Mouse (Mus musculus) CH12F3 (cell line): ENCODE measurements around the gene Aqp11.

ENCODE experiments used
- in situ Hi-C: fragments of 300-500 bp; cut with MboI; formaldehyde crosslinking; loops from 2 replicates; pipeline ENCODE4 v1.14.3; 2020; ENCODE audit warnings: low sequenced_read_pairs

Aqp11 gene

DNA sequence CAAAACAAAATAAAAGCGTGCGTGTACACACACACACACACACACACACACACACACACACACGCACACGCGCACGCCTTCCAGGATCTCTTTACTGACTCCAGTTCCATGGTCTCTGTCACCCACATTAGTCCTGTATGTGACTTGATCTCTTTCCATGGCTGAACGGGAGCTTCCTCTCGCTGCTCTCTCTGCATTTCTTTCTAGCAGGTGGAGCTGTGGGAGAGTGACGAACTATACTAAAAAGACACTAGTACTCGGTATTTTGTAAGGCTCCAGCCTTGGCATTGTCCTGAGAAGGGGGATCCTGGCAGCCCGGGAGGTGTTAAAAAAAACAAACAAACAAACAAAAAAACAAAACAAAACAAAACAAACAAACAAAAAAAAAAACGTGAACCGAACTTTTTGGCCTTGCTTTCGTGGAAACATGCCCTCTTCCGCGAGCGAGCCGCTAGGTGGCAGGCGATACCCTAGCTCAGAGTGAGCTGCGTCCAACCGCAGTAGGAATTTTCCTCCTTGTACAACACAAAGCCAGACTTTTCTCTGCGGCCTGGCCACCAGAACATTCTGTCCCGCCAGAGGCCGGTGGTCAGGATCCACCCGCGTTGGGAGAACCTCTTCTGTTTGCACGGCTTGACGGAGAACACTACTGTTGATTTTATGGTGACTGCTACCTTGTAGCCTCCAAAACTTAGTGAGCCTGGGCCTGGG is 9.9 kb upstream of the Aqp11 start:
- in situ Hi-C loops, result no loop called here

DNA sequence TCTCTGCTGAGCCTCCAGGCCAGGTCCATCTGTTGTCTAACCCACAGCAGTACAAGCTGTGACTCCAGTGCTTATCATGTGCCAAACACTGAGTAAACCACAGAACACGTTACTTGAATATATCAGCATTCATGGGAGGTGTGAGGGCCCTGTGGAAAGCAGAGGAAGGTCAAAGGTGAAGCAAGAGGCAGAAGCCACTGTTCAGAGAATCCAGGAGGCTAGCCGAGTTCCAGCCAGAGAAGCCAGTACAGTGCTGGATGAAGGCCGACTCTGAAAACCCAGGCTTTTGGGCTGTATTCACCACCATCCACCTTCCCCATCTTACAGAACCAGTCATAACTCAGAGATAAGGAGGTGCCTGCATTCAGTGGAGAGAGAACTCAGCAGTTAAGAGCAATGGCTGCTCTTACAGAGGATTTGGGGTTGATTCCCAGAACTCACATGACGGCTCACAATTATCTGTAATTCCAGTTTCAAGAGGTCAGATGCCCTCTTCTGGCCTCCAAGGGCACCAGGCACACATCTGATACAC is 9.2 kb upstream of the Aqp11 start:
- in situ Hi-C loops, result no loop called here

DNA sequence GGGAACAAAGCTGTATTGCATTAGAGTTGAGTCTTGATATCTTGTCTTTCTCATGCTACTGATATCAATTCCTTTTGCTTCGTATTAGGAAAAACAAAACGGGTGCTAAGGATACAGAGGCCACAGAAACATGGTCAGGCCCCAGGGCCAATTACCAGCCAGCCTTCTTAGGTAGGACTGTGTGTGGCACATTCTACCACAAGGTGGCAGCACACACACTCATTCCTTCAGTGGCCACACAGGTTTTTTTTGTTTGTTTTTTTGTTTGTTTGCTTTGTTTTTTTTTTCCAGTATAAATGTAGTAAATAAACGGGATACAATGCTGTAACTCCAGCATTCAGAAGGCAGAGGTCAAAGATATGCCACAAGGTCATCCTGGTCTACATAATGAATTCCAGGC is 7.2 kb upstream of the Aqp11 start:
- in situ Hi-C loops, result no loop called here

DNA sequence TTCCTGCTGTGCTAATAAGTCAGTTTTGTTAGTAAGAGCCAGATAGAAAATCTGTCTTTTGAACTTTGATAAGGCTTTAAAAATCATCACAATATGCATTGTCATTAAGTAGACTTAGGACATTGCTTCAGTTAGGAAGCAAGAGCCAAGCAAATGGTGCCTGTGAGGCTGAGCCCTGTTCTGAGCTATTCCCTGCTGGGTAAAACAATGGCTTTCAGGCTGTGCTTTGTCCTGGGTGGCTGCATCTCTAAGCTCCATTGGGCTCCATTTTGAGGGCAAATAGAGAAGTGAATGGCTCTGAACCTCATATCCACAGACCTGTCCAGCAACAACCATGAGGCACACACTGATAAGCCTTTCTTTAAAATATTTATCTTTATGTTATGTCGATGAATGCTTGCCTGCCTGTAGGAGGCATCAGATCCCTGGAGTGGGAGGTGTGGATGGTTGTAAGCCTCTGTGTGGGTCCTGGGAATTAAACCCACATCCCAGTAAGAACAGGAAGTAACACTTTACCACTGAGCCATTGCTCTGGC is 3.7 kb upstream of the Aqp11 start:
- in situ Hi-C loops, result no loop called here

- in situ Hi-C loops, result no loop called here
These were observed 2.9 kb upstream of the Aqp11 start for GRCm38 (mm10) chr7:97740948-97741347.

GRCm38 (mm10) chr7:97737256-97737637 is 842 bp downstream of the Aqp11 start:
- in situ Hi-C loops, result no loop called here

DNA sequence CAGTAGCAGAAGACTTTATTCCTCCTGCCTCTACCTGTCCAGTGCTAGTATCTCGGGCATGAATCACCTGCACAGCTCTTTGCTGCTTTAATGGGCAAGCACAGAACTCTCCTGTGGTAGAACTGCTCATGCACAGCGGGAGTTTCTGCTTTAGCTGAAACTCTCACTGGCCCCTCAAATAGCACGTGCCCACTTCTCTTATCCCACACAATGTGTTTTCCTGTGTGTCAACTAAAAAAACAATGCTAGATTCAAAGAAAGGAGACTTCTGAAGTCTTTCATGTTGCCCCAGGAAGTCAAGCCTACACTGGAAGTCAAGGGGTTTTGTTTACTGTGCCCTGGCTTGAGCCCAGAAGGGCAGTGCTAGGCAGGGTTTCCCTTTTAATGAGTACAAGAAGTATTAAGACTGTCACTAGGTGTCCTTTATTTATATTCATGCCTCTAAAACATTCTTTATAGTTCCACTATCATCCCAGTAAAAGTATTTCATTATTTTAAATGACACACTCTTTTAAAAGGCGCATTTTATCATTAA is 2.1 kb downstream of the Aqp11 start:
- in situ Hi-C loops, result no loop called here

GRCm38 (mm10) chr7:97735021-97735420 is 3.1 kb downstream of the Aqp11 start:
- in situ Hi-C loops, result no loop called here

GRCm38 (mm10) chr7:97733606-97734005 is 4.5 kb downstream of the Aqp11 start:
- in situ Hi-C loops, result no loop called here

GRCm38 (mm10) chr7:97730427-97730826 is 7.7 kb downstream of the Aqp11 start:
- in situ Hi-C loops, result no loop called here

DNA sequence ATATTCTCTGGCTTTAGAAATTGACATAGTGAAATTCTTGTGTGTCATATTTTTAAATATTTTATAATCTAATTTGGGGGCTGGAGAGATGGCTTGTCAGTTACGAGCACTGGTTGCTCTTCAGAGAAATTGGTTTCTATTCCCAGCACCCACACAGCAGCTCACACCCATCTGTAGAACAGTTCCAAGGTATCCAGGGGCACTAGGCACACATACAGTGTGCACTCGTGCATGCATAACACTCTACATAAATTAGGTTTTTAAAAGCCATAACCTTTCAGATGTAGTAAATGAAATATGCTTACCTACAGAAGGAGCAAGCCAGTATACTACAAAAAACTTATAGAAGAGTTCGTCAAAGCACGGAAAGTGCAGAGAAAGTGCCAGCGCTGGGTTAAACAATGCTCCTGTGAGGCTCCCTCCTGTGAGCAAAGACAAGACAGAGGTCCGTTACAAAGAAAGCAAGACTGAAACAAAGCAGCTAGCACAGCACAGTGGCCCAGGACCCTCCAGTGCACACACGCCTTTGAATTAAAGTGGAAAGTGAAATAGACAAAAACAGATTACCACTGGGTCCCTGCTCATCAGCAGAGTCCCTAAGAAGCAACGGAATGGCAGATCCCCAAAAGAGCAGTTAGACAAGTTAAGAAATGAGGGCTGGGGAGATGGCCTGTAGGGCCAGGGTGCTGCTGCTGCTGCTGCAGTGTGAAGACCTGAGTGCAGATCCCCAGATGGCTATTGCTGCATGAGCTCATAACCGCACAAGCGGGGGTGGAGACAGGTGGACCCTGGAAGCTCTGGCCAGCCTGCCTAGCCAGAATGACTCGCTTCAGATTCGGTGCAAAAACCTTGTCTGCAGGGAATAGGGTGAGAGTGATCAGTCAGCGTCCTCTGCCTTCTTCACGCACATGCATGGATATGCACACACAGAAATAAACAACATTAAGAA is 9.1 kb downstream of the Aqp11 start:
- in situ Hi-C loops, result no loop called here

DNA sequence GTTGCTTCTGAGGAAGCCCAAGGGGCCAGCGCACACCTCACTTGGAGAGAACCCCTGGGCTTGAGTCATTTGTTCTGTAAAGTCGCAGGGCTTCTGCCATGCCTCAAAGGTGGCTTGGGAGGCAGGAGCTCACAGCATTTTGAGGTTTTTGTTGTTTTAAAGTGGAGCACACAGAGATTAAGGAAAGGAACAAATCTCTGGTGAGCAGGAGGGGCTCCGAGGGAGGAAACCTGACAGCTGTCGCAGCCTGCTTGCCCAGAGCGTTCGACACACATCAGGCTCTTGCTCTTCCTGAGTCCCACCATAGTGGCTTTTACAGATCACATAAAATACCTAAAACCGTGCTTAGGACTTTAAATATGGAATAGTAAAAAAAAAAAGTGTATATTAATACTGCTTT is 11.3 kb downstream of the Aqp11 start:
- in situ Hi-C loops, result no loop called here

DNA sequence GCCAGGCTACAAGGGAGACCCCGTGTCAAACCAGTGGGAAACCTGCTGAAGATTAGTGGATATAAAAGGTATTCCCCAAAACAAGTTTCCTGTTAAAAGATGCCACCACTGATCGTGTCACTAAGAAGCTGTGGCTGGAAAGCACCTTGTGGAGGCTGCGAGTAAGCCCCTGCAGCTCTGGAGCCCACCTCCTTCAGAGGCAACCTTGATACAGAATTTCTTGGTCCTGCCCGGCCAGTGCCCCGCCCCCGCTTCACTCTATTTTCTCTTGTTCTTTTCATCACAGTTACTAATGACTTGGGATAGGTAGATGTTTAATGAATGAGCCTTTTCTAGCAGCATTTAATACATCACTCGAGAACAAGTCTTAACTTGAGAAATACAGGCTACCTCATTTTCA is 12.0 kb downstream of the Aqp11 start:
- in situ Hi-C loops, result no loop called here

GRCm38 (mm10) chr7:97725401-97725800 is 12.7 kb downstream of the Aqp11 start:
- in situ Hi-C loops, result no loop called here

DNA sequence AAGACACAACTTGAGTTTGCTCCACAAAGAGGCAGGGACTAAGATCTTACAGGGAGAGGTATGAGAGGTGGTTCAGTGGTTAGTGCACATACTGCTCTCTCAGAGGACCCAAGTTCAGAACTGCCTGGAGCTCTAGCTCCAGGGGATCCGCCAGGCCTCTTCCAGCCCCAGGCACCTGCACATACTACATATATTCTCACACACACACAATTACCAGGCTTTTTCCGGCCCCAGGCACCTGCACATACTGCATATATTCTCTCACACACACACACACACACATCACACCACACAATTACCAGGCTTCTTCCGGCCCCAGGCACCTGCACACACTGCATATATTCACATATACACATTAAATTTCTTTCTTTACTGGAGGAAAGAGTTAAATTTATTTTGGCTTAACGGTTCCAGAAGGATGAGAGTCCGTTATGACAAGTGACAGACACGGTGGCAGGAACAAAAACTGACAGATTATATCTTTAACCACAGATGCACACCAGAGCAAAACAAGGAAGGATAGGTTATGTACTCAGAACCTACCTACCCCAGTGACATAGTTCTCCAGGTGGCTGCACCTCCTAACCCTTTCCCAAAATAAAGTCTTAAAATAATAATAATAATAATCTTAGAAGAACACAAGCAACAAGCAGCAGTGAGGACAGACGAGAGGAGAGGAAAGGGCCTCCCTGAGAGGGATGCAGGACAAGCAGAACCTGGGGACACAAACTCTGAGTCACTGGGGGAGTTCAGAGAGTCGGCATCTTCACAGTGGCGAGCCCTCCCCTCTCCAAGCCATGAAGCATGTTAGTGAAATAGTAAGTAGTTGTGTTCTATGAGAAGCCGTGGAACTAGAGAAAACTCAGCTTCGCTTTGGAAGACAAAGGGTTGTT is 14.2 kb downstream of the Aqp11 start:
- in situ Hi-C loops, result no loop called here

- in situ Hi-C loops, result no loop called here
These were observed 15.7 kb downstream of the Aqp11 start for GRCm38 (mm10) chr7:97722278-97722918.

- in situ Hi-C loops, result no loop called here
These were observed 18.0 kb downstream of the Aqp11 start for GRCm38 (mm10) chr7:97720109-97720508.

- in situ Hi-C loops, result no loop called here
These were observed 19.0 kb downstream of the Aqp11 start for GRCm38 (mm10) chr7:97719078-97719477.

GRCm38 (mm10) chr7:97717326-97717725 is 20.8 kb downstream of the Aqp11 start:
- in situ Hi-C loops, result no loop called here

DNA sequence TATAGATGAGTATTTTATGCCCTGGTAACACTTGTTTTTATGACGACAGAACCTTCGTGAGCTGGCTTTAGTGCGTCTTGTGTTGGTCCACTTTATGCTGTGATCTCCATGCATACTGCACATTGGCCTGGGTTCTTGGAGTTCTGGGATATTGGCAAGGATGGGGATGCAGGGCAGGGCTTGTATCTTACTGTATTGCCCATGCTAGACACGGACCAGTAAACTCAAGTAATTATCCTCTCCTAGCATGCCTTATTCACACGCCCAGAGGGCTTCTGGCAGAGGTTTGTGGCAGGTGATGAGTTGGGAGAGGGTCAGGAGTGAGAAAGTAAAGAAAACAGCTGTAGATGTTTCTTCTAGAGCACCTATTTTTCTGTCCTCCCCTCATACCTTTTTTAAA is 23.4 kb downstream of the Aqp11 start:
- in situ Hi-C loops, result no loop called here
